Mouse (Mus musculus): ENCODE measurements at regions not wholly inside any gene's neighbourhood (a gene's known extent, or its start where the extent isn't known, plus 50 kb on each side); places are given as distances from the start of the nearest gene placed in this dataset.

GRCm38 (mm10) chr12:16106946-16107345 is 290.2 kb upstream of the Trib2 start:
- TF ChIP-seq CTCF (IDR thresholded peaks at IDR 0.05; ENCODE audit: control insufficient read depth, insufficient read depth, insufficient replicate concordance, low read depth, low read length): no peak
- no peak for TF ChIP-seq POLR2A (IDR thresholded peaks at IDR 0.05; ENCODE audit: control insufficient read depth, low read depth, low read length)
